Comparison of ENCODE assay signal across 8 mouse cellular contexts in genomic region chr4:125124424-125125209, GRCm38 (mm10). TPM values are rescaled to one million over a fixed set of nuclear protein-coding genes. Genes with fewer than 3 reads are reported as not detected.
A peak's percentile ranks its signal among the peaks of the same experiment; 100 is the strongest.
DNase-seq lines count a peak whose midpoint lies in the region; ATAC-seq lines count a peak whose summit lies in the region.

No protein-coding gene starts in this region.

- H3K36me3 ChIP-seq in kidney, embryonic 14.5 days (ENCODE audit: control insufficient read depth, insufficient read depth, low read length), result no peaks in the 10 kb centered on the region
- H3K36me3 ChIP-seq in heart, embryonic 11.5 days (ENCODE audit: control insufficient read depth, insufficient read depth, low read length), result no peaks in the 10 kb centered on the region
- H3K36me3 ChIP-seq in liver, embryonic 12.5 days, result peaks cover 13% of the 10 kb centered on the region
- H3K36me3 ChIP-seq in splenic B cell, adult 2 months (ENCODE audit: control insufficient read depth, insufficient read depth, low read length, poor library complexity, severe bottlenecking), result peaks cover 33% of the 10 kb centered on the region

- H3K27ac ChIP-seq in kidney, embryonic 14.5 days (ENCODE audit: low read depth, low read length), result no peak overlapping the region
- peak overlapping the region; percentile 35 for H3K27ac ChIP-seq in heart, embryonic 11.5 days (ENCODE audit: low read depth, low read length)
- H3K27ac ChIP-seq in liver, embryonic 12.5 days, result peak overlapping the region; percentile 74

- peaks cover 26% of the 10 kb centered on the region for H3K4me1 ChIP-seq in kidney, embryonic 14.5 days (ENCODE audit: control insufficient read depth, insufficient read depth, low read length)
- peaks cover 40% of the 10 kb centered on the region for H3K4me1 ChIP-seq in heart, embryonic 11.5 days (ENCODE audit: control insufficient read depth, insufficient read depth, low read length)
- peaks cover 69% of the 10 kb centered on the region for H3K4me1 ChIP-seq in liver, embryonic 12.5 days

- WGBS in kidney, embryonic 14.5 days, result 54% methylated on average over 7 of the region's 7 CpGs
- 38% methylated on average over 7 of the region's 7 CpGs for WGBS in heart, embryonic 11.5 days (ENCODE audit: insufficient replicate concordance)
- 28% methylated on average over 7 of the region's 7 CpGs for WGBS in liver, embryonic 12.5 days (ENCODE audit: insufficient replicate concordance)

- H3K9me3 ChIP-seq in kidney, embryonic 14.5 days (ENCODE audit: control insufficient read depth, low read length), result no peaks in the 10 kb centered on the region
- H3K9me3 ChIP-seq in heart, embryonic 11.5 days (replicated peaks; ENCODE audit: control insufficient read depth, low read length), result no peaks in the 10 kb centered on the region
- no peaks in the 10 kb centered on the region for H3K9me3 ChIP-seq in liver, embryonic 12.5 days (replicated peaks)

- H3K27me3 ChIP-seq in kidney, embryonic 14.5 days (ENCODE audit: control insufficient read depth, insufficient read depth, low read length), result 0 out of 2 replicates have a peak, but pooled peaks cover 5% of the 10 kb centered on the region
- no peaks in the 10 kb centered on the region for H3K27me3 ChIP-seq in heart, embryonic 11.5 days (ENCODE audit: control insufficient read depth, insufficient read depth, low read length)
- no peaks in the 10 kb centered on the region for H3K27me3 ChIP-seq in liver, embryonic 12.5 days (replicated peaks)
- no peaks in the 10 kb centered on the region for H3K27me3 ChIP-seq in splenic B cell, adult 2 months (ENCODE audit: control insufficient read depth, insufficient read depth, low read length, poor library complexity, severe bottlenecking)

- H3K4me3 ChIP-seq in kidney, embryonic 14.5 days (ENCODE audit: low read length), result no peak overlapping the region
- H3K4me3 ChIP-seq in heart, embryonic 11.5 days (ENCODE audit: low read depth, low read length), result no peak overlapping the region
- no peak overlapping the region for H3K4me3 ChIP-seq in liver, embryonic 12.5 days

- no peak for ATAC-seq in kidney, embryonic 14.5 days (ENCODE audit: low FRiP score, low TSS enrichment)
- ATAC-seq in heart, embryonic 11.5 days (replicated peaks; ENCODE audit: insufficient number of reproducible peaks, low FRiP score, low TSS enrichment), result no peak
- ATAC-seq in liver, embryonic 12.5 days, result peak; percentile 4; the same call in 1 of the 2 replicates
- no peak for ATAC-seq in megakaryocyte-erythroid progenitor cell, adult 5-6 weeks (replicated peaks; ENCODE audit: low FRiP score, low TSS enrichment, poor library complexity, severe bottlenecking)

- H3K9ac ChIP-seq in kidney, embryonic 14.5 days (ENCODE audit: low read depth, low read length), result no peak overlapping the region
- peak overlapping the region; percentile 39 for H3K9ac ChIP-seq in heart, embryonic 11.5 days (ENCODE audit: low read depth, low read length)
- peak overlapping the region; percentile 13; the same call in 1 of the 2 replicates for H3K9ac ChIP-seq in liver, embryonic 12.5 days

- DNase-seq in kidney, adult 11 months, result peak; percentile 67
- peak; percentile 97 for DNase-seq in splenic B cell, adult 2 months (ENCODE audit: low read depth, low spot score)
- no peak for DNase-seq in cerebellum, postnatal 36 days
- no peak for DNase-seq in retina, embryonic 14.5 days (ENCODE audit: low spot score)

- H3K4me2 ChIP-seq in kidney, embryonic 14.5 days (replicated peaks; ENCODE audit: low read depth, low read length), result no peak overlapping the region
- H3K4me2 ChIP-seq in heart, embryonic 11.5 days, result 0 out of 2 replicates have a peak overlapping the region, but pooled peaks have one; percentile 11
- H3K4me2 ChIP-seq in liver, embryonic 12.5 days, result peak overlapping the region; percentile 30

RNA-seq across cellular contexts. Expression of gene Zc3h12a, which starts 3.0 kb away (rescaled TPM):
- 0.60 and 0.61 TPM in 2 replicates for polyA plus RNA-seq in kidney, embryonic 14.5 days (2014; fragmentation: Nextera tagmentation; extraction: Ambion mirVana)
- polyA plus RNA-seq in heart, embryonic 11.5 days (2014; fragmentation: Nextera tagmentation; extraction: Ambion mirVana), result 1.1 TPM in 2 replicates
- 0.56 and 0.62 TPM in 2 replicates for polyA plus RNA-seq in liver, embryonic 12.5 days (2016; fragmentation: Nextera tagmentation; extraction: Ambion mirVana)
- total RNA-seq in megakaryocyte-erythroid progenitor cell, adult 5-6 weeks (2014; fragmentation: Nextera tagmentation), result 3.8 and 4.7 TPM in 2 replicates
- 2.7 and 5.6 TPM in 2 replicates for total RNA-seq in megakaryocyte-erythroid progenitor cell, adult 5-6 weeks (2017)

RNA-seq across cellular contexts. Expression of gene Meaf6, which starts 39.7 kb away (rescaled TPM):
- polyA plus RNA-seq in kidney, embryonic 14.5 days (2014; fragmentation: Nextera tagmentation; extraction: Ambion mirVana), result 64.3 and 72.1 TPM in 2 replicates
- polyA plus RNA-seq in heart, embryonic 11.5 days (2014; fragmentation: Nextera tagmentation; extraction: Ambion mirVana), result 53.4 and 55.4 TPM in 2 replicates
- 31.6 and 33.0 TPM in 2 replicates for polyA plus RNA-seq in liver, embryonic 12.5 days (2016; fragmentation: Nextera tagmentation; extraction: Ambion mirVana)
- total RNA-seq in megakaryocyte-erythroid progenitor cell, adult 5-6 weeks (2014; fragmentation: Nextera tagmentation), result 31.2 and 52.8 TPM in 2 replicates
- total RNA-seq in megakaryocyte-erythroid progenitor cell, adult 5-6 weeks (2017), result 34.5 and 49.7 TPM in 2 replicates

RNA-seq across cellular contexts. Expression of gene Snip1, which starts 58.1 kb away (rescaled TPM):
- 30.6 and 36.9 TPM in 2 replicates for polyA plus RNA-seq in kidney, embryonic 14.5 days (2014; fragmentation: Nextera tagmentation; extraction: Ambion mirVana)
- polyA plus RNA-seq in heart, embryonic 11.5 days (2014; fragmentation: Nextera tagmentation; extraction: Ambion mirVana), result 20.6 and 20.8 TPM in 2 replicates
- polyA plus RNA-seq in liver, embryonic 12.5 days (2016; fragmentation: Nextera tagmentation; extraction: Ambion mirVana), result 21.6 and 24.8 TPM in 2 replicates
- 25.4 and 26.1 TPM in 2 replicates for total RNA-seq in megakaryocyte-erythroid progenitor cell, adult 5-6 weeks (2014; fragmentation: Nextera tagmentation)
- 32.2 and 33.6 TPM in 2 replicates for total RNA-seq in megakaryocyte-erythroid progenitor cell, adult 5-6 weeks (2017)

RNA-seq across cellular contexts. Expression of gene Dnali1, which starts 59.1 kb away (rescaled TPM):
- 0.11 TPM in 1 of 2 replicates, not detected in the other for polyA plus RNA-seq in kidney, embryonic 14.5 days (2014; fragmentation: Nextera tagmentation; extraction: Ambion mirVana)
- polyA plus RNA-seq in heart, embryonic 11.5 days (2014; fragmentation: Nextera tagmentation; extraction: Ambion mirVana), result 0.14 and 0.20 TPM in 2 replicates
- polyA plus RNA-seq in liver, embryonic 12.5 days (2016; fragmentation: Nextera tagmentation; extraction: Ambion mirVana), result 0.10 TPM in 1 of 2 replicates, not detected in the other
- not detected in 2 replicates for total RNA-seq in megakaryocyte-erythroid progenitor cell, adult 5-6 weeks (2014; fragmentation: Nextera tagmentation)
- total RNA-seq in megakaryocyte-erythroid progenitor cell, adult 5-6 weeks (2017), result not detected in 2 replicates

Comparison
In these comparisons a context has a peak if more than half of its experiments do, and no peak if none do; other contexts are left out.
1. DNase-seq: peak in kidney, adult 11 months (single experiment) and splenic B cell, adult 2 months (single experiment); none in cerebellum, postnatal 36 days (0 of 2) and retina, embryonic 14.5 days (single experiment).